Mouse (Mus musculus): ENCODE data around the gene Vgll2. TPM values are rescaled to one million over a fixed set of nuclear protein-coding genes. Genes with fewer than 3 reads are reported as not detected.

Gene Vgll2
- total RNA-seq, 1 experiment from 2014 or later, result not detected

Small RNA genes lying within 50 kb of the gene (microRNA-seq; reads per million reads assigned to microRNA genes)
- 0 reads per million in 2 experiments for gene Gm24084

Other genes with a start within 250 kb of the Vgll2 start
- not detected in 2 replicates for gene Ros1, start 172.7 kb downstream of the Vgll2 start, total RNA-seq (2021)
- gene Dcbld1, start 211.1 kb downstream of the Vgll2 start, total RNA-seq (2021), result 6.3 and 7.0 TPM in 2 replicates

Data from adrenal gland, postnatal 14 days (tissue).